Mouse (Mus musculus): ENCODE results near the gene Sept9. TPM values are rescaled to one million over a fixed set of nuclear protein-coding genes. Genes with fewer than 3 reads are reported as not detected.
A peak's percentile ranks its signal among the peaks of the same experiment; 100 is the strongest.

Gene Sept9
- polyA plus RNA-seq, 1 experiment = 118 TPM

DNA sequence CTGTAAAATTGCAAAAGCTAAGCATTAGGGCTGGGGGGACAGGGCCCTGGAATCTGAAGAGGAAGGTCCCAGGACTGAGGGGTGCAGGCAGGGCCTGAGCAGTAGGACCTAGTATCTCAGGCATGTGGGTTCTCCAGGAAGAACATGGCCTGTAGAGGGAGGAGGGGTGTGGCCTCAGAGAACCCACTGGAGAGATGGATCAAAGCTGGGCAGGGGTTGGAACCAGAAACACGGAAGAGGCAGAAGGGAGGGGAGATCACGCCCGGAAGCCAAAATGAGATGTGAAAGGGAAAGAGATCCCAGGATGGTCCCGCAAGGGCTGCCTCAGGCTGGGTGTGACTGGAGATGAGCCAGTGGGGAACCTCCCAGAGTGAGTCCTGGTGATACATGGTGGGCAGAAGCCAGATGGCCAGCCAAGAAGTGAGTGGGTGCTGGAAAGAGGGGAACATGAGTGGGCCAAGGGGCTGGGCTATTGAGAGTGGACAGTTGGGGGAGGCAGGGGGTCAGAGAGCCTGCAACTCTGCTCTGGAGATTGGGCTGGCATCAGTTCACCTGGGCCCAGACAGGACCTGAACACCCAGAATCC is 126.8 kb downstream of the Sept9 start:
- Histone ChIP-seq H3K27ac (replicated peaks; ENCODE audit: low read depth, low read length) (peak overlapping the region; percentile 26; the same call in 1 of the 2 replicates), H3K4me3 (ENCODE audit: insufficient read depth, low read depth, low read length) (no peak overlapping the region), H3K4me1 (ENCODE audit: control insufficient read depth, insufficient read depth, insufficient read length, low read length) (peaks cover 61% of the 10 kb centered on the region)

- peaks cover 63% of the 10 kb centered on the region for H3K4me1 ChIP-seq (ENCODE audit: control insufficient read depth, insufficient read depth, insufficient read length, low read length)
- H3K27ac ChIP-seq (replicated peaks; ENCODE audit: low read depth, low read length) = peak overlapping the region; percentile 7; the same call in 1 of the 2 replicates
- H3K4me3 ChIP-seq (ENCODE audit: insufficient read depth, low read depth, low read length) = no peak overlapping the region
Observed at GRCm38 (mm10) chr11:117326867-117327600, 127.6 kb downstream of the Sept9 start.

DNA sequence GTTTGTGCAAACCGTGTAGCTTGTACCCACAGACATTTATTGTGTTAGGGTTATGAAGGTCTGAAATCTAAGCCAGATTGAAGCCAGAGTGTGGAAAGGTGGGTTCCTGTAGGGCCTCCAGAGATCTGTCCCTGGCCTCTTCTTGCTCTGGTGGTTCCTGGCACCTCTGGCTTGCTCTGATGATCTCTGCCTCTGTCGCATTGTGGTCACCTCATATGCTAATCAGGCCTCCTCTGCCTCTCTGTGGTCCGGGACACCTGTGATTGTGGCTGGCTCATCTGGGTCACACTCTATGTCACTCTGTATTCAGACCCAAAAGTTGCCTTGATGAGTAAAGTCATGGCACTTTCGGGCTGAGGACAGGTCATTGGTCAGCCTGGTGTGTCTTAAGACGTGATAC is 128.2 kb downstream of the Sept9 start:
- peaks cover 58% of the 10 kb centered on the region for H3K4me1 ChIP-seq (ENCODE audit: control insufficient read depth, insufficient read depth, insufficient read length, low read length)
- H3K27ac ChIP-seq (replicated peaks; ENCODE audit: low read depth, low read length) = no peak overlapping the region
- H3K4me3 ChIP-seq (ENCODE audit: insufficient read depth, low read depth, low read length) = no peak overlapping the region

DNA sequence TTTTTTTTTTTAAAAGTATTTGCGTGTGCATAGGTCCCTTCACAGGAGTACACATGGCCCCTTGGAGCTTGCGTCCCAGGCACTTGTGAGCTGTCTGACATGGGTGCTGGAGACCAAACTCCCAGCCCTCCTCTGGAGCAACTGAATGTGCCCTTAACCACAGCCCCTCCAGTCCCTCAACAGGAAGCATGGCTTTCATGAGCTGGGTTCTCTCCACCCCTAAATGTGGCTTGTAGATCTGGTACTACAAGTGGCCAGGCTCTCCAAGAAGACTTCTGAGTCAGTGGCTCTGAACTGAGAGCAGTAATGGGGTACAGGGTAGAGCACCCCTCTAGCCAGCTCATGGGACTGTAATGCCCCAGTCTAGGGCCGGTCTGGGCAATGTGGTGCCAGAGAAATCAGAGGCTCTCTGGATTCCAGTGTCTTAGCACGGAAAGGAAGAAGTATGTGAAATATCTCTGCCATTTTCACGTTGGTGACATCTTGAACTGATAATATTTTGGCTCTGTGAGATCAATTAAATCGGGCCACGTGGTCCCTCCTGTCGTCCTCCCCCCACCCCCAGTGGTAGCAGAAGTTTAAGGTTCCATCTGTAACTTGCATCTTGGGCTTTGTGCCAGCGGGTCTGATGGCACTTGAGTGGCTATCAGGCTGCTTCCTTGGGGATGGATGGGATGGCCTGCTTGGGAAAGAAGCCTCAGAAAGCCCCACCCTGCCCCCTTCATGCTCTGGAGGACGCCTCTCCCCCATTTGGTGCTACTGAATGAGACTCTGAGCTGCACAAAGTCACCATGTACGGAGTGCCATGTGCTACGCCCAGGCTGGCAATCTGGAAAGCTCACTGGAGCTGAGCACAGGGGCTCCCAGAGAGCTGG is 130.9 kb downstream of the Sept9 start:
- H3K27ac ChIP-seq (replicated peaks; ENCODE audit: low read depth, low read length) = 0 out of 2 replicates have a peak overlapping the region, but pooled peaks have one; percentile 19
- no peak overlapping the region for H3K4me3 ChIP-seq (ENCODE audit: insufficient read depth, low read depth, low read length)
- H3K4me1 ChIP-seq (ENCODE audit: control insufficient read depth, insufficient read depth, insufficient read length, low read length) = peaks cover 64% of the 10 kb centered on the region

DNA sequence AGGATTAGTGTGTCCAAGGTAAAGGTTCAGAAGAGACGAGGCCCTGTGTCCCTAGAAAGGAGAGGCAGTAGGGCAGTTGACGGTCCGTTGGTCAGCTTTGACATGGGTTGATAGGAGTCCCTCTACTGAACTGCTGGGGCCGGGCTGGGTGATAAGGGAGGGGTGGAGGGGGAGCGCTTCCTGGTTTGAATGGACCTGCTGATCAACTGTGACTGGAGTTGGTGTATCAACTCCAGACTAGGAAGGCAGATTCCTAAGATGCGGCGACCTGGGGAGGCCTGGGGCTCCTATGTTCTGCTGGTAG is 131.4 kb downstream of the Sept9 start:
- 0 out of 2 replicates have a peak overlapping the region, but pooled peaks have one; percentile 19 for H3K27ac ChIP-seq (replicated peaks; ENCODE audit: low read depth, low read length)
- H3K4me3 ChIP-seq (ENCODE audit: insufficient read depth, low read depth, low read length) = no peak overlapping the region
- H3K4me1 ChIP-seq (ENCODE audit: control insufficient read depth, insufficient read depth, insufficient read length, low read length) = peaks cover 62% of the 10 kb centered on the region

- Histone ChIP-seq H3K4me1 (ENCODE audit: control insufficient read depth, insufficient read depth, insufficient read length, low read length) (peaks cover 64% of the 10 kb centered on the region), H3K4me3 (ENCODE audit: insufficient read depth, low read depth, low read length) (peak overlapping the region; percentile 51), H3K27ac (replicated peaks; ENCODE audit: low read depth, low read length) (0 out of 2 replicates have a peak overlapping the region, but pooled peaks have one; percentile 14)
Observed at GRCm38 (mm10) chr11:117331361-117332241, 132.1 kb downstream of the Sept9 start.

DNA sequence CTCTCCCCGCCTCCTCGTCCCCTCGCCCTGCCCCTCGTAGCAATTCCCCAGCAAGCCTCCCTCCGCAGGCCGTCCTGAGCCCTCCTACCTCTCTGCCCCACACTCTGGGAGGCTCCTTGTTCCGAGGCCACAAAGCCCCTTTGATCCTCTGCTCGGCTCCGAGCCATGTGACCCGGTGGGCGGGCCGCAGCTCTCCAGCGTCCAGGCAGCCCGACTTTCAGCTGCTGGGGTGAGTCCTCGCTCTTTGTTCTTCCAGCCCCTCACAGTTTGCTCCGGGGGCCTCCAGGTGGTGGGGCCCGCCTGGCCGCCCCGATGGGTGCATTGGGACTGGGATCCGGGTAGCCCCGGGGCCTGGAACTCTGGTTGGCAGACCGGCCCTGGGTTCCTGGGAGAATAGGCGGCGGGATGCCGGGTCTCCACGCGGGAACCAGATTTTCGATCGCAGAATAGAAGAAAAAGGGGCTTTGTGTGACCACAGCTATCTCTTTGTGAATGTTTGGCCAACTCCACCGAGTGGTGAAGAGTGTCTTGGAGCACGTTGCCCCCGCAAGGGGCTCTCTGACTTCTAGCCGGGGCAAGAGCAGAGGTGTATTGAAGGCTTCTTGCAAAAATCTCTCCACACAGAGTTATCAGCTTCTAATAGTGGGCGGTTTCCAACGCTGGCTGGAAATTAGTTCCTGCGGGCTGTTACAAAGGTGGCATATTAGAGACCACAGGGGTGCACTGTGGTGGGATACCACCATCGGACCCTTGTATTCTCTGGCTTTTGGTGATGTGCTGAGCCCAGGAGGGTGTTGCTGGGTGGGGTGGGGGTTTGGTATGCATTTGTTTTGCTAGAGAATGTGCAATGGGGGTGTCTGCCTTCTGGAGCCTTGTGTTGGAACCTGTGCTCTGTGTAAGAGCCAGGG is 133.0 kb downstream of the Sept9 start:
- Histone ChIP-seq H3K4me3 (ENCODE audit: insufficient read depth, low read depth, low read length) (peak overlapping the region; percentile 51), H3K4me1 (ENCODE audit: control insufficient read depth, insufficient read depth, insufficient read length, low read length) (peaks cover 56% of the 10 kb centered on the region), H3K27ac (replicated peaks; ENCODE audit: low read depth, low read length) (0 out of 2 replicates have a peak overlapping the region, but pooled peaks have one; percentile 25)

DNA sequence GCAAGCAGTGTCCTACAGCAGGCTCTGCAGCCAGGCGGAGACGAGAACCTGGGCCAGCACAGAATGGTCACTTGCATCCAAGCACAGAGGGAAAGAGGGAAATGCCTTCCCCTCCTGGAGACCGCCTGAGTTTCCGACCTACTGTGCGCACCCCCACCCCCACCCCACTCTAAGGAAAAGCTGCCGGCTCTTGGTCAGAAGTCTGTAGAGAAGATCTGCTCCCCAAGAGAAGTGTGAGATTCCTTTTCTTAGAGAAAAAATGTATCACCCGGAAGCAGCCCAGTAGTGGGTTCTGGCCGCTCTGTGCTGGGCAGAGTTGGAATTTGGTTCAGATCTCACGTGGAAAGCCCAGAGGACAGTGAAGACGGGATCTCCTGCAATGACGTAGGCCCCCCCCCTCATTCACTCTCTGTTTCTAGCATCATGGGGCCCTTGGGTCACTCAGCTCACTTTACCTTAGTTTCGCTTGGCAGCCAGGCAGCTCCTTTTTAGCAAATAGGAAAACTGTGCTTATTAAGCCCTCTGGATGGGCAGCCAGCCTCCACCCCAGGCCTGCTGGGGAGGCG is 133.8 kb downstream of the Sept9 start:
- peak overlapping the region; percentile 51 for H3K4me3 ChIP-seq (ENCODE audit: insufficient read depth, low read depth, low read length)
- H3K4me1 ChIP-seq (ENCODE audit: control insufficient read depth, insufficient read depth, insufficient read length, low read length) = peaks cover 64% of the 10 kb centered on the region
- H3K27ac ChIP-seq (replicated peaks; ENCODE audit: low read depth, low read length) = peak overlapping the region; percentile 25

DNA sequence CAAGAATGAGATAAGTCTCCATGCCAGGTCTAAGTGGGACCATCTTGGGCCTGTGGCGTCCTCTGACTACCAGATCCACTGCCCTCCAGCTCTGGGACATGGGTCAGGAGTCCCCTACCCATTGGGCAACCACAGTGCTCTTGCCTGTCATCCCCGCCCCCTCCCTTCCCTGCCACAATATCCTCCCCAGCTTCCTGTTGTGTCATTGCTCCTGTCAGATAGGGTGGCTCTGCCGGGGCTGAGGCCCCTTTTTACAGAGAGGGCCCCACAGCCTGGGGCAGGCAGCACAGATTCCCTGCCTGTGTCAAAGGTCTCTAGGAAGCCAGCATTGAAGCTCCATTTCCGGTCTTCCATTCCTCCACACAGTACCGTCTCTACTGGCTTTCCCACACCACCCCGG is 134.6 kb downstream of the Sept9 start:
- peak overlapping the region; percentile 53 for H3K27ac ChIP-seq (replicated peaks; ENCODE audit: low read depth, low read length)
- no peak overlapping the region for H3K4me3 ChIP-seq (ENCODE audit: insufficient read depth, low read depth, low read length)
- peaks cover 72% of the 10 kb centered on the region for H3K4me1 ChIP-seq (ENCODE audit: control insufficient read depth, insufficient read depth, insufficient read length, low read length)

DNA sequence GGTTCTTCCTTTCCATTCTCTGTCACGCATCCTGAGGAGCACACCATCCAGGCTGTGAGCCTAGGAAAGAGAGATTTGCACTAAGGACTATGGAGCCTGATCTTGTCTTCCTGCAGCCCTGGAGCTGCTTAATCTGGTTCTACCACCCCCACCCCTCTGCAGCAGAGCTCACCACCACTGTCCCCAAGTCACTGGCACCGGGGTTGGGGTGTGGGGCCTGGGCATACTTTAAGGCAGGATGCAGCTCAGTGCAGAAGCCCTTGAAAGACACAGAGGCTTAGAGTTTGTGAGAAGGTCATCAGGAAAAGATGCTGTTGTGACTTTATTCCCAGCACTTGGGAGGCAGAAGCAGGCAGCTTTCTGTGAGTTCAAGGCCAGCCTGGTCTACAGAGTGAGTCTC is 135.7 kb downstream of the Sept9 start:
- no peak overlapping the region for H3K4me3 ChIP-seq (ENCODE audit: insufficient read depth, low read depth, low read length)
- no peak overlapping the region for H3K27ac ChIP-seq (replicated peaks; ENCODE audit: low read depth, low read length)
- H3K4me1 ChIP-seq (ENCODE audit: control insufficient read depth, insufficient read depth, insufficient read length, low read length) = peaks cover 80% of the 10 kb centered on the region

- Histone ChIP-seq H3K4me3 (ENCODE audit: insufficient read depth, low read depth, low read length) (no peak overlapping the region), H3K27ac (replicated peaks; ENCODE audit: low read depth, low read length) (no peak overlapping the region), H3K4me1 (ENCODE audit: control insufficient read depth, insufficient read depth, insufficient read length, low read length) (peaks cover 80% of the 10 kb centered on the region)
Observed at GRCm38 (mm10) chr11:117336081-117336788, 136.8 kb downstream of the Sept9 start.

DNA sequence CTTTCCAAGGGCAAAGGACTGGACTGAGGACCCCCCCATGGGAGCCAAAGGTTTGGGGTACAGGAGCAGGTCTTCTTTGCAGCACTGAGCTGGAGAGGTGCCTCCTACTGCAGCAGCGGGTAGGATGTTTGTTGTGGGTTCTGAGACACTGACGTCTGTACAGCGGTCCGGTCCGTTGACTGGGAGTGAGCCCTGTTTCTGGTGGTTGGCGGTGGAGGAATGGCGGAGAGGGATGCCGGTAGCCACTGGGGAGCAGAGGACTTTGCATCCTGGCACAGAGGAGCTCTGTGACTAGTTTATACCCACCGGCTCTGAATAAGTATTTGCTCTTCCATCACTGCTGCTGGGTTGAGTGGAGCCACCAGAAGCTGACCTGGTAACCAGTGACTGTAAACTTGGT is 138.3 kb downstream of the Sept9 start:
- no peak overlapping the region for H3K4me3 ChIP-seq (ENCODE audit: insufficient read depth, low read depth, low read length)
- H3K27ac ChIP-seq (replicated peaks; ENCODE audit: low read depth, low read length) = no peak overlapping the region
- H3K4me1 ChIP-seq (ENCODE audit: control insufficient read depth, insufficient read depth, insufficient read length, low read length) = peaks cover 80% of the 10 kb centered on the region

GRCm38 (mm10) chr11:117338503-117338902 is 139.0 kb downstream of the Sept9 start:
- H3K4me1 ChIP-seq (ENCODE audit: control insufficient read depth, insufficient read depth, insufficient read length, low read length) = peaks cover 79% of the 10 kb centered on the region
- no peak overlapping the region for H3K27ac ChIP-seq (replicated peaks; ENCODE audit: low read depth, low read length)
- H3K4me3 ChIP-seq (ENCODE audit: insufficient read depth, low read depth, low read length) = no peak overlapping the region
